Mouse (Mus musculus): Measurements from ENCODE around the gene Trim44. TPM values are rescaled to one million over a fixed set of nuclear protein-coding genes. Genes with fewer than 3 reads are reported as not detected.

The Trim44 gene
- total and polyA plus RNA-seq, 3 experiments: 21.7 to 55.3 (median 49.1) TPM

DNA sequence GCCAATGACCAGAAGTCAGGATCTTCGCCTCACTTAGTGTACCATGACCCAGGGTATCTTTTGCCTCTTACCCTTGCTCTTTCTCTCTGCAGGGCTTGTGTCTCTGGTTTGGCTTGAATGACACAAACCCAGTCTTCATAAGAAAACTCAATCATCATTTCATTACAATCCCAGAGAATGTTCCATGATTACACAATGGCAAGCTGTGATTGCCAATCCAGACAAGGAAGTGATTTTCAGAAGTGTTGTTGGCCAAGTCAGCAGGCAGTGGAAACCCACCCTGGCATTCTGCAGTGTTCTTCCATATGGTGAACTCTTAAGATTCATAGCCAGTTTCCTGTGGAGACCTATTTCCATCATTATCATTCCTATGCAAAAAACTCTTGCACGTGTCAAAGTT is 116.1 kb downstream of the Trim44 start:
- no peaks in the 10 kb centered on the region for H3K9me3 ChIP-seq (replicated peaks; ENCODE audit: insufficient read depth, low read length)
- H3K36me3 ChIP-seq (ENCODE audit: control insufficient read depth in 1 of 2, insufficient read depth in 2 of 2, low read length in 2 of 2): no peaks in the 10 kb centered on the region
- no peak overlapping the region for H3K4me3 ChIP-seq (ENCODE audit: control insufficient read depth in 1 of 2, insufficient read depth in 1 of 2, low read depth in 2 of 2, low read length in 2 of 2)
- H3K4me1 ChIP-seq (ENCODE audit: control insufficient read depth in 1 of 2, insufficient read depth in 2 of 2, low read length in 2 of 2): no peaks in the 10 kb centered on the region
- no peak overlapping the region for H3K27ac ChIP-seq (ENCODE audit: control insufficient read depth, low read depth, low read length)
- 0 out of 4 replicates have a peak, but pooled peaks cover 0 to 1% of the 10 kb centered on the region in 2 experiments for H3K27me3 ChIP-seq (ENCODE audit: control insufficient read depth in 1 of 2, insufficient read depth in 2 of 2, low read length in 2 of 2)
- no peaks in the 10 kb centered on the region for H3K79me2 ChIP-seq (ENCODE audit: control insufficient read depth, insufficient read depth, low read length, poor library complexity)
- no peak overlapping the region for H3K9ac ChIP-seq (ENCODE audit: control insufficient read depth, low read depth, low read length, poor library complexity, severe bottlenecking)
- DNase-seq (ENCODE audit: low read depth, low spot score): no peak
- no peak for TF ChIP-seq CTCF (IDR thresholded peaks at IDR 0.05 in 2 of 3, conservative IDR thresholded peaks at IDR 0.05 in 1 of 3; ENCODE audit: control insufficient read depth in 1 of 3, insufficient read depth in 1 of 3, low read depth in 2 of 3, low read length in 3 of 3, poor library complexity in 1 of 3, severe bottlenecking in 1 of 3)
- no peak for TF ChIP-seq TBP (IDR thresholded peaks at IDR 0.05; ENCODE audit: low read depth, low read length)
- no peak for TF ChIP-seq MAX (IDR thresholded peaks at IDR 0.05; ENCODE audit: low read length)
- no peak for TF ChIP-seq JUND (IDR thresholded peaks at IDR 0.05; ENCODE audit: low read depth, low read length)

GRCm38 (mm10) chr2:102290041-102290440 is 117.6 kb downstream of the Trim44 start:
- Histone ChIP-seq H3K9me3 (replicated peaks; ENCODE audit: insufficient read depth, low read length) (no peaks in the 10 kb centered on the region), H3K4me1 (ENCODE audit: control insufficient read depth in 1 of 2, insufficient read depth in 2 of 2, low read length in 2 of 2) (no peaks in the 10 kb centered on the region), H3K27ac (ENCODE audit: control insufficient read depth, low read depth, low read length) (no peak overlapping the region), H3K36me3 (ENCODE audit: control insufficient read depth in 1 of 2, insufficient read depth in 2 of 2, low read length in 2 of 2) (no peaks in the 10 kb centered on the region), H3K4me3 (ENCODE audit: control insufficient read depth in 1 of 2, insufficient read depth in 1 of 2, low read depth in 2 of 2, low read length in 2 of 2) (no peak overlapping the region), H3K27me3 (ENCODE audit: control insufficient read depth in 1 of 2, insufficient read depth in 2 of 2, low read length in 2 of 2) (0 out of 4 replicates have a peak, but pooled peaks cover 0 to 1% of the 10 kb centered on the region in 2 experiments), H3K9ac (ENCODE audit: control insufficient read depth, low read depth, low read length, poor library complexity, severe bottlenecking) (no peak overlapping the region), H3K79me2 (ENCODE audit: control insufficient read depth, insufficient read depth, low read length, poor library complexity) (no peaks in the 10 kb centered on the region)
- peak; percentile 76 for DNase-seq (ENCODE audit: low read depth, low spot score)
- TF ChIP-seq SMC3 (IDR thresholded peaks at IDR 0.05; ENCODE audit: low read depth, low read length) (peak; percentile 85), CTCF (IDR thresholded peaks at IDR 0.05 in 2 of 3, conservative IDR thresholded peaks at IDR 0.05 in 1 of 3; ENCODE audit: control insufficient read depth in 1 of 3, insufficient read depth in 1 of 3, low read depth in 2 of 3, low read length in 3 of 3, poor library complexity in 1 of 3, severe bottlenecking in 1 of 3) (peak in 2 of 3 experiments; percentile 53 to 78; a peak in 4 of 6 replicates), E2F4 (IDR thresholded peaks at IDR 0.05; ENCODE audit: borderline replicate concordance, low read depth, low read length) (no peak), SIN3A (IDR thresholded peaks at IDR 0.05; ENCODE audit: low read length) (no peak), RAD21 (IDR thresholded peaks at IDR 0.05; ENCODE audit: low read depth, low read length) (peak; percentile 73), ZC3H11A (IDR thresholded peaks at IDR 0.05; ENCODE audit: low read depth, low read length) (peak; percentile 70), TAL1 (IDR thresholded peaks at IDR 0.05; ENCODE audit: low read length) (no peak)

DNA sequence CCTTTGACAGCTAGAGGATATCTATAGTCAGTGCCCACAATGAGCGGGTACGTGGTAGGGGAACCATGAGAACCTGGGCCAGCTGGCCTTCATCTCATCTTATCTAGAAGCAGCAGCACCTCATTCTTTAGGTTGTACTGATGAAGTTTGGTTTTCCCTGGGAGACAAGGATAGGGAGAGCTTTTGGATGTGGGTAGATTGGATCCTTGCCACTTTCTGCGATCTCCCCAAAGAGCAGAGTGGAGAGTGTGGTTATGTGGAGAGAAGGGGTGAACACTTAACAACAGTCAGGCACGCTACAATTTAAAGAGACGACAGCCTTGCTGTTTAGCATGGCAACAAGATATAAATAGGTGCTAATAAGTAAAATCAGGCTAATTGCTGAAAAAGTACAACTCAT is 119.0 kb downstream of the Trim44 start:
- no peak overlapping the region for H3K9ac ChIP-seq (ENCODE audit: control insufficient read depth, low read depth, low read length, poor library complexity, severe bottlenecking)
- no peaks in the 10 kb centered on the region for H3K4me1 ChIP-seq (ENCODE audit: control insufficient read depth in 1 of 2, insufficient read depth in 2 of 2, low read length in 2 of 2)
- TF ChIP-seq CHD2 (IDR thresholded peaks at IDR 0.05; ENCODE audit: low read length): no peak
- TF ChIP-seq NELFE (IDR thresholded peaks at IDR 0.05; ENCODE audit: low read depth, low read length): no peak
- no peak for TF ChIP-seq USF1 (IDR thresholded peaks at IDR 0.05; ENCODE audit: low read depth, low read length)
- no peak for TF ChIP-seq GATA1 (IDR thresholded peaks at IDR 0.05; ENCODE audit: low read depth, low read length)
- no peak for TF ChIP-seq NRF1 (IDR thresholded peaks at IDR 0.05; ENCODE audit: insufficient read depth, low read depth, low read length, poor library complexity, severe bottlenecking)
- TF ChIP-seq TAL1 (IDR thresholded peaks at IDR 0.05; ENCODE audit: low read length): no peak
- TF ChIP-seq BHLHE40 (IDR thresholded peaks at IDR 0.05; ENCODE audit: borderline replicate concordance, low read depth, low read length): no peak
- no peak for TF ChIP-seq ETS1 (IDR thresholded peaks at IDR 0.05; ENCODE audit: low read depth, low read length)
- no peak for TF ChIP-seq MYB (IDR thresholded peaks at IDR 0.05; ENCODE audit: low read depth, low read length)
- TF ChIP-seq RCOR1 (IDR thresholded peaks at IDR 0.05; ENCODE audit: low read depth, low read length): no peak
- no peak for TF ChIP-seq GABPA (IDR thresholded peaks at IDR 0.05; ENCODE audit: low read depth, low read length)
- no peak for TF ChIP-seq HCFC1 (IDR thresholded peaks at IDR 0.05; ENCODE audit: low read depth, low read length)
- no peak for TF ChIP-seq MAZ (IDR thresholded peaks at IDR 0.05; ENCODE audit: low read depth, low read length)
- no peak for TF ChIP-seq MYC (IDR thresholded peaks at IDR 0.05; ENCODE audit: low read depth, low read length)
- TF ChIP-seq SMC3 (IDR thresholded peaks at IDR 0.05; ENCODE audit: low read depth, low read length): no peak
- no peak for TF ChIP-seq ZKSCAN1 (IDR thresholded peaks at IDR 0.05; ENCODE audit: low read depth, low read length)
- TF ChIP-seq POLR2AphosphoS5 (IDR thresholded peaks at IDR 0.05; ENCODE audit: borderline replicate concordance, low read depth, low read length): no peak
- no peak for TF ChIP-seq RAD21 (IDR thresholded peaks at IDR 0.05; ENCODE audit: low read depth, low read length)
- no peak for TF ChIP-seq POLR2A (IDR thresholded peaks at IDR 0.05; ENCODE audit: control insufficient read depth in 1 of 2, insufficient read depth in 1 of 2, low read depth in 1 of 2, low read length in 2 of 2, poor library complexity in 1 of 2)
- no peak for TF ChIP-seq SIN3A (IDR thresholded peaks at IDR 0.05; ENCODE audit: low read length)
- no peaks in the 10 kb centered on the region for H3K9me3 ChIP-seq (replicated peaks; ENCODE audit: insufficient read depth, low read length)
- no peak overlapping the region for H3K27ac ChIP-seq (ENCODE audit: control insufficient read depth, low read depth, low read length)
- no peak overlapping the region for H3K4me3 ChIP-seq (ENCODE audit: control insufficient read depth in 1 of 2, insufficient read depth in 1 of 2, low read depth in 2 of 2, low read length in 2 of 2)
- no peak for DNase-seq (ENCODE audit: low read depth, low spot score)
- H3K27me3 ChIP-seq (ENCODE audit: control insufficient read depth in 1 of 2, insufficient read depth in 2 of 2, low read length in 2 of 2): 0 out of 4 replicates have a peak, but pooled peaks cover 0 to 1% of the 10 kb centered on the region in 2 experiments
- no peaks in the 10 kb centered on the region for H3K36me3 ChIP-seq (ENCODE audit: control insufficient read depth in 1 of 2, insufficient read depth in 2 of 2, low read length in 2 of 2)
- no peaks in the 10 kb centered on the region for H3K79me2 ChIP-seq (ENCODE audit: control insufficient read depth, insufficient read depth, low read length, poor library complexity)
